Mouse (Mus musculus): ENCODE results near the gene Hdac7.

Hdac7 gene

DNA sequence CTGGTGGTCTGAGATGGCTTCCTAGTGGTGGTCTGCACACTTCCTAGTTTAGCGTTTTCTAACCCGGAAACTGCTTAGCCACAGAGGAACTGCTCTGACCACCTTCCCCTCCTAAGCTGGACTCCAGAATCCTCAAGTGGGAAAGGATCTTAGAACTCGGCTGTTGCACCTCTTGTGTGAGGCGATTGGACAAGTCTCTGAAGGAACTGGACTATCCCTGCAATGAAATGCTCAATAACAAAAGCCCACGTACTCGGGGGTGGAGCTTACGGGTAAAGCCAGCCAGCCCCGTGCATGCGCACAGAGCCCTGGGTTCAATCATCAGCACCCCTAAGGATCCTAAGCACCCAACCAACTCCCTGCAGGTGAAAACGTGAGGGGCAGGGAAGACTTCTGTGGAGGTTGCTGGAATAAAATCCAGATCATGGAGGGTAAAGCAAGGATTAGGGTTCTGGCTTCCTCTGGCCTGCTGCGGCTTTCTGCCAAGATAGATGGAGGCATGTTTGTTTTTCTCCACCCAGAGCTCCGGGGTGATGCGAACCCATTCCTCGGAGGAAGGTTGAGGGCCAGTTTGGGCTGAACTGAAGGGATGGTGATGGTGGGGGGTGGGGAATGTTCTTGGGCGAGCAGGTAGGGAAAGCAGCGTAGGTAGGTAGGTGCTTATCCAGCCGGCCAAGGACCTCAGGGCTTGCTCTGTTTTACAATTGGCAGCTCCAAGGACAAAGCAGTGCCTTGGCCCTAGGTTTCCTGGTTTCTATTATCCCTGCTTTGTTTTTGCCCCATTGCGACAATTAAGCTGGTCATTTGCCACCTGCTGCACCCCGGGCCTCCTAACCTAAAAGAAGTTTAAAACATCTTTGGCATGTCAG lies 56.3 kb downstream of the Hdac7 start:
- no peak for DNase-seq (ENCODE audit: low spot score)

DNA sequence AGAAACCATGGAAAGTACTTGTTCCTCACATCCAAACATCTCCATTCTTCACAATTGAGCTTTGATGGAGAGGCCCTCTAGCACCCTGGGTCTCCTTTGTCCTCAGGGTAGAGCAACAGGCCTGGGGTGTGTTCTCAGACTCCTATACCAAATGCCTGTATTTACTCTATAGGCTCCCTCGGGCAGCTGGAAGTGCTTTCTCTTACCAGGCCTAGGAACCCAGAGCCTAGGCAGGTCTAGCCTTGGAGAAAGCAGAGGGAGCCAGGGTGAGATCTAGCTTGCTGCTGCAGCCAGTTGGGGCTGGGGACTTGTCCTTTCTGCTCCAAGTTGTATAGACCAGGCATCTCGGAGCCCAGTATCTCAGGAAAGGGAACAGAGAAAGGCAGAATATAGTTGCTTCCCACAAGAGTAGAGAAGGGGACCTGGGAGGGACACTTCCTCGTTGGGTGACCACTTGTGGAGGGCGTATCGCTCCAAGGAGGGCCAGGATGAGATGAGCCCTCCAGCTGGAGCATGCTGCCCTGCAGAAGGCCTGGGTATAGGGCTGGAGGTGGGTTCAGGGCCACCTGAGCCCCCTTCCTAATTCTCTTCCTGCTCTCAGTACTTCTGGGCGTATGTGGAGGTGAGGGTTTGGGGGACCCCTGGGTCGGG lies 57.0 kb downstream of the Hdac7 start:
- no peak for DNase-seq (ENCODE audit: low spot score)

DNA sequence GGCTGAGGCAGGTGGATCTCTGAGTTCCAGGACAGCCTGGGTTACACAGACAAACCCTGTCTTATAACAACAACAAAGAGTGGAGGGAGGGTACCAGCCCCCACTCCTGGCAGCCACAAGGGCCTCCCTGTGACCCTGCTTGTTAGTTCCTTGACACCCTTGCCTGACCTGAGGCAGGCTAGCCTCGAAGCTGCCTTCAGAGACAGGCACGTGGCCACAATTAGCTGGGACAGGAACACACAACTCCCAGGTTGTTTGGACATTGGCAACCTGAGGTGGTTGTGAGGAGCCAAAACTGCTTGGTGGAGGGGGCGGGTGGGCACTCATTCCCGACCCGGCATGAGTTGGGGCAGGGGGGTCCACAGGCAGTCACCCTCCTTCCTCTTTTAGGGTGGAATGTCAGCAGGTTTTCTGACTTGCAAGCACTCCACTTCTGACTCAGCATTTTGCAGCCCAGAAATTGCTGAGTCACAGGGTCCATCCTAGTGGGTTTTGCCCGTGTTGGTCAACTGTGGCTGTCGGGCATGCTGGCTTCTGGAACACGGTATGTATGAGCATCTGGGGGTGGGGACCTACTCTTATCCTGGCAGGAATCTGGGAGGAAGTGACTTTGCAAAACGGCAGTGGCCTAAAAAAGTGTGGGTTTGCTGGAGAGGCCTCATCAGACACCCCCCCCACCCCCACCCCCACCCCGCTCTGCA lies 57.7 kb downstream of the Hdac7 start:
- DNase-seq (ENCODE audit: low spot score), result no peak

DNA sequence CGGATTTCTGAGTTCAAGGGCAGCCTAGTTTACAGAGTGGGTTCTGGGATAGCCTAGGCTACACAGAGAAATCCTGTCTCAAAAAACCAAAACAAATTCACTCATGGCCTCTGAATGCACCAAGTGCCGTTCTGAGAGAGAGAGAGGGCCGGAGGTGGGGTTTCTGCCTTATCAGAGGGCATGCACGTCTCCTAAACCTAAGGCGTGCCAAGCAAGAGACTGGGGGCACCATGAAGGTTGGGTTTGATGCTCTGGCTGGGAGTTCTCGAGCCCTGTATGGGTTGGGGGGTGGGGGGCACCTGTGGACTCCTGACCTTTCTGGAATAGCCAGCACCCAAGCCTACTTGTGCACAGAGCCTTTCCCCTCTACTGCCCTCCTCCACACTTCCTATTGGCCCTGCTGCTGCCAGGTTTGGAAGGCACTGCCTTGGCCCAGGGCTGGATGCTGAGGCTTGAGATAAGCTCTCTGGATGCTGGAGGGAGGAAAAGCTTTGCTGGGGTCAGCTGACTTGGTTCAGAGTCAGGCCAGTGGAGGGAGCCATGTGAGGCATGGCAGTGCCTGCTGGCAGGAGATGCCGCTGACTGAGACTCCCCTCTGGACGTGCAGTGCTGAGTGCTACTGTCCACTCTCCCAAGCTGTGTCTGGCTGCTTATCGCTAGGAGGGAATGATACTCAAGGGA lies 58.4 kb downstream of the Hdac7 start:
- no peak for DNase-seq (ENCODE audit: low spot score)

DNA sequence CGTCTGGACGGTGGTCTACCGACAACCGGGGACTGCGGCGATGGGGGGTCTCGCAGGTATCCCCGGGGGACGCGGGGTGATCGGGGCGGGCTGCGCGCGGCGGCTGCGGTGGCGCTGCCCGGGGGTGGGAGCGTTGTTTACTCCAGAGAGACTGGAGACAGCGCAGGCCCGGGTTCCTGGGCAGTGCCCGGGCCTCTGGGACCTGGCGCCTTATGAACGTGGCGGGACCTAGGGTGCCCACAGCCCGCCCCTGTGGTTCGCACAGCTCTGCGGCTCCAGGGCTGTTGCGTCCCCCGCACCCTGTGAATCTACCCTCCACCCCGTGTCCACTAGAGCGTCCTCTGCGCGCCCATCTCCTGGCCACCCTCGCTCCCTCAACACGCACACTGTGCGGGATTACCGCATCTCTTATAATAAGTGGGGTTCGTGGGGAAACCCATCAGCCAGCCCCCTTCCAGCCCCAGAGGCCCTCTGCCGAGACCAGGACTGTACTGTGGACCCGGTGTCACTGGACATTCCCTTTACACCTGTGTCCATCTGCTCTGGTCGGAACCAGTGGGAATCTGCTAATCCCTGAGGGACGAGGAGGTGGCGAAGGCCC lies 59.6 kb downstream of the Hdac7 start:
- DNase-seq (ENCODE audit: low spot score), result no peak

DNA sequence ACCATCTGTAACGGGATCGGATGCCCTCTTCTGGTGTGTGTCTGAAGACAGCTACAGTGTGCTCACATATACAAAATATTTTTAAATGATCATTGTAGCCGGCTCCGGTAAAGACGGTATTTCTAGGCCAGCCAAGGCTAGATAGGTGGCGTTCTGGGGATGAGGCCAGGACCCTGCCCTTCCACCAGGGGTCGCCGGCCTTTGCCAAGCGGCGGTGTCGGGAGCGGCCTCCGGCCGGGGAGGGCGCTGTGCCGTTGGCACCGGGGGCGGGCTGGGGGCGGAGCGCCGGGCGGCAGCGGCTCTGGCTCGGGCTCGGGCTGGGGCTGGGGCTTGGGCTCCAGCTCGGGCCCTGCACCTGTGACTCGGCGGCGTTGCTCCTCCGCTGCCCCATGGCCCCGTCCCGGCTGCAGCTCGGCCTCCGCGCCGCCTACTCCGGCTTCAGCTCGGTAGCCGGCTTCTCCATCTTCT lies 60.2 kb downstream of the Hdac7 start:
- DNase-seq (ENCODE audit: low spot score), result peak; percentile 92

DNA sequence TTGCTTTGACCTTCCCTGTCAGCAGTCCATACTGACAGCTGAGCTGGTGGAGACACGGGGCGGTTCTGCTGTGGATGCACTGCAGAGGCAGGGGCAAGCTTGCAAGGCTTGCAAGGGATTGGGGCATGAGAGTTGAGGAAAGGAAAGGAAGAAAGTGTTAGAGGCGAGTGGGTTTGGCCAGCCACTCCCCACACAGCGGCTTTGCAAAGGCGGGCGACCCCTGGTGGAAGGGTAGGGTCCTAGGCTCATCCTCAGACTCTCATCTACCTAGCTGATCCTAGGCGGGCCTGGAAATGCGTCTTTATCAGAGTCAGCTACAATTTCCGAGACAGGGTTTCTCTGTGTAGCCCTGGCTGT lies 61.6 kb downstream of the Hdac7 start:
- peak; percentile 88 for DNase-seq (ENCODE audit: low spot score)

DNA sequence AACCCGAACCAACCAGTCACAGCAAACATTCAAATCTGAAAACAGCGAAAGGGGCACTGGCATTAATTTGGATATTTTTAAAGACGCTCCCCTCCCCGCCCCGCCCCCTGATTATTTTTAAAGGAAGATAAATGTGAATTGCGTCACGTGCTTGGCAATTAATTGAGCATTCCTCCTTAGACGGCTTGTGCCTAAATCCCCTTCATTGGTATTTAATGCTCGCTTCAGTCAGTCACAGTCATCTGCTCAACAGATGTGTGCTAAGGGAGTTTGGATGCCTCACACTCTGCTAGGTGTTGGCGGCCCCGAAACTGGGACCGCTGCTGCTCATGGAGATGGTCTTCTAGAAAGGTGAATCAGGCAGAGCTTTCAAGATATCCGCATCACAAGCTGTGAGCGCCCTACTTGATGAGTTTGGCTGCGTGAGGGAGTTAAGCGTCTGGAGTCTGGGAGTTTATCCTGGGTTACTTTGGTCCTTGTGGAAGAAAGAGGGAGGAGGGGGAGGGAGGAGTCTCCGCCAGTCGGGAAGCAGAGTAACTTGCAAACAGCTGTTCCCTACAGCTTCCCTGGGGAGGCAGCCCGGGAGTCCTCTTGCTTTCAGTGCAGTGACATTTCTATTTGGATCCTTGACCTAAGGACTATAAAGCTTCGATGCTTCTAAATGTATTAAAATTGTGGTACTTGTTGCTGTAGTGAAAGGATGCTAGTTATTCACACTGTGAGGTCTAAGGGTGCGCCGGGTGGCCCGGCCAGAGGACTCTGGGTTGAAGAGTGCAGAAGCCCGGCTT lies 62.1 kb downstream of the Hdac7 start:
- no peak for DNase-seq (ENCODE audit: low spot score)

DNA sequence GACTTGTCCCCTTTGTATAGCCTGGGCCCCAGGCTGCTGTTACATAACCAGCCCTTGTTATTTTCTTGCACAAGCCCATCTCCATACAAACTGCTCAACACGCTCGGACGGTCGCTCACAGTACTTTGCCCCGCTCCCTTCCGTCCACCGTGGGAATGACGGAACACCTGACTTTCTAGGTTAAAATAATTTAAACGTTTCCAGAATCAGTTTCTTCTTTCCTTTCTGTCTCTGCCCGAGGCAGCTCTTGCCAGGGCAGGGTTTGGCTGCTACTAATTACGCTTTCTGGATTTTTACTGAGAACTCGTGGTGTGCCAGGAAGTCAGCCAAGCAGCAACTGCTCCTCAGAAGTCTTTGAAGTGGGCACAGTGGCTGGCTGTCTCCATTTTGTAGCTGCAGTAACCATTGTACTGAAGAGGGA lies 63.7 kb downstream of the Hdac7 start:
- no peak for DNase-seq (ENCODE audit: low spot score)

DNA sequence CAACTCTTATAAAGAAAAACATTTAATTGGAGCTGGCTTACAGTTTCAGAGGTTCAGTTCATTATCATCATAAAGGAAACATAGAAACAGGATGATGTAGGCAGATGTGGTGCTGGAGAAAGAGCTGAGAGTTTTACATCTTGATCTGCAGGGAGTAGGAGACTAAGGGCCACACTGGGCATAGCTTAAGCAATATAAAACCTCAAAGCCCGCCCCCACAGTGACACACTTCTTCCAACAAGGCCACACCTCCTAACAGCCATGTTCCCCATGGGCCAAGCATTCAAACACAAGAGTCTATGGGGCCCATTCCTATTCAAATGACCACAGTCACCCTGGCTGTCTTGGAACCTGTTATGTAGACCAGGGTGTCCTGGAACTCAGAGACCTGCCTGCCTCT lies 64.7 kb downstream of the Hdac7 start:
- DNase-seq (ENCODE audit: low spot score), result no peak

DNA sequence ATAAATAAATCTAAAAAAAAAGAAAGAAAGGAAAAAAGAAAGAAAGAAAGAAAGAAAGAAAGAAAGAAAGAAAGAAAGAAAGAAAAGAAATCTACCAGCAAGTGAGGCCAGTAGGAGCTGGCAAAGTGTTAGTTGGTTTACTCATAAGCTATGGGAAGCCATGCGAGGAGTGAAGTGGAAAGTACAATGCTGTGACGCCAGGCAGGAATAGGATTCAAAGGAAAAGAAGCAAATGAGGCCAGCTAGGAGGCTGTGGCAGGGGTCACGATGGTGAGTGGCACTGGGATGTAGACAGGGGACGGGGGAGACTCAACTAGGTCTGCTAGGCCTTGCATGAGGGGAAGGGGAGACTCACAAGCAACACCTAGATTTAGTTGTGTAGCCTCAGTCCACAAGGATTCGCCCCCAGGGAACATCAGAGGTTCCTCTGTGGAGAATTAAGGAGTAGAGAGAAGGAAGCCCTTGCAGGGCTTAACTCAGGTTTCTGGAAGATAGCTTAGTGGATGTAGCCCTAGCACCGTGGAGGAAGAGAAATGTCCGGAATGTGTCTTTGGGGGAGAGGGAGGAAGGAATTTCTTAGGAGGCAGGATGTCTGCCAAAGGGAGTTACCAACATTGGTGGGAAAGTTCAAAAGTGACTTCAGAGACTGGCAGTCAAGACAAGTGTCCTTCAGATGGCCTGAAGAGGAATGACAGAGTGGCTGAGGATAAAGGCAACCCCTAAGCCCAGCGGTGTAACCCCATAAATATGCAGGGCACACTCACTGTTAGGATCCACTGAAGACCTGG lies 65.8 kb downstream of the Hdac7 start, which contains the start of gene Slc48a1:
TSS of gene Slc48a1 (plus strand) at position 210 of the 788 bp plus-strand sequence.
- peak; percentile 68 for DNase-seq (ENCODE audit: low spot score)

DNA sequence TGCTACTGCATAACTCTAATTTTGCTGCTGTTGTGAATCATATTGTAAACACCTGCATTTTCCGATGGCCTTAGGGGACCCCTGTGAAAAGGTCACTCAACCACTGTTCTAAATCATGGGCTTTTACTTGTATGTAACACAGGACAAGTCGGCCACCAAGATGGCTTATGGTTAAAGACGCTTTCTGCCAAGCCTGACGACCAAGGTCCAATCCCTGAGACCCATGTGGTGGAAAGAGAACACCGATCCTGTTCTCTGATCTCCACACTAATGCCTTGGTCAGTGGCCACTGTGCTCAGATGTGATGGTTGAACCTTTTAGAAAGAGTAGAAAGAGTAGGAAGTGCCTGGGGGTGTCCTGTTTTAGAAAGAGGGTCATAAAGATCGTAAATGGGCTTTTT lies 67.4 kb downstream of the Hdac7 start:
- DNase-seq (ENCODE audit: low spot score), result no peak

DNA sequence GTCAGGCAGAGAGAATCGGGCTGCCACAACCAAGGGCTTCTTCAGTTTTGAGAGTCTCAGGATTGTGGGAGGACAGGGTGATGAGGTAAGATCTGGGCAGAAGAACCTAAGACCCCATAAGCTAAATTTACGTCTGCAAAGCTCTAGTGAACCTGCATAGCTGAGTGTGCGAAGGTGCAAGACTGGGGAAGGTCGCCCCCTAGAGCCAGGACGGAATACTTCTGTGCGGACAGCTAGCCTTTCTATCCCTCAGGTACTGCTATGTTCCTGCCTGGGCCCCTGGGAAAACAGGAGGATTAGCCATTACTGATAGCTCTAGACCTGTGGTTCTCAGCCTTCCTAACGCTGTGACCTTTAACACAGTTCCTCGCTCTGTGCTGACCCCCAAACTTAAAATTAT lies 67.8 kb downstream of the Hdac7 start:
- peak; percentile 86 for DNase-seq (ENCODE audit: low spot score)

DNA sequence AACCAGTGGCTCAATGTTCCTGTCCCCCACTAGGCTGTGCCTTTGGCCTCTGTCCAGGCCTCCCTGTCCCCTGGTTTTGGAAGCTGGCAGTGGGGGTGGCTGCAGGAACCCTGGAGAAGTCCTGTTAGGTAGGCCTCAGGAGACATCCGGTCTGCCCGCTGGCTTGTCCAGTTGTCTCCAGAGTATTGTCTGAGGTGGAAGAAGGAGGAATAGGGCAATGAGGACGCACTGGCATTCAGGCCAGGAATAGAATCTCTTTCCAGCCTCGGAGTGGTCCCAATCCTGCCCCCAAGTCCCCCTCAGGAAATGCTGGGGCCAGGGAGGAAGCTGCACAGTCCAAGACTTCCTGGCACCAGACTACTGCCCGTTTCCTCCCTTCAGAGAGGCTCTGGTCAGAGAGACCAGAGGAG lies 70.3 kb downstream of the Hdac7 start:
- DNase-seq (ENCODE audit: low spot score), result peak; percentile 65

DNA sequence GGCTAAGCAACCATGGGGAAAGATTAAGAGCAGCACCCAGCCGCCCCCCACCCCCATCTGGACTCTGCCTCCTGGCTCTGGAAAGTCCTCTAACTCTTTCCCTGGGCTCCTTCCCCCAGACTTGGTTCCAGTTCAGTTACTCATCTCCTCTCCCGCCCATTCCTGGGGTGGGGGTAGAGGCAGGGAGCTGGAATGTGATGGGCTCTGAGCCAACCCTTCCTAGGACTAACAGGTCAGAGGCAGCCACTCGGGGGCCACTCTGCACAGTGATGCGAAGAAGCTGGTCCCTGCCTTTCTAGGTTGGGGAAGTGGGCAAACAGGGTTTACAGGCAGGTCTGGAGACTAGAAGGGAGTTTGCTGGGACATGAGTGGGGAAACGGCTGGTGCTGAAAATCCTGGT lies 71.2 kb downstream of the Hdac7 start:
- DNase-seq (ENCODE audit: low spot score), result peak; percentile 91

DNA sequence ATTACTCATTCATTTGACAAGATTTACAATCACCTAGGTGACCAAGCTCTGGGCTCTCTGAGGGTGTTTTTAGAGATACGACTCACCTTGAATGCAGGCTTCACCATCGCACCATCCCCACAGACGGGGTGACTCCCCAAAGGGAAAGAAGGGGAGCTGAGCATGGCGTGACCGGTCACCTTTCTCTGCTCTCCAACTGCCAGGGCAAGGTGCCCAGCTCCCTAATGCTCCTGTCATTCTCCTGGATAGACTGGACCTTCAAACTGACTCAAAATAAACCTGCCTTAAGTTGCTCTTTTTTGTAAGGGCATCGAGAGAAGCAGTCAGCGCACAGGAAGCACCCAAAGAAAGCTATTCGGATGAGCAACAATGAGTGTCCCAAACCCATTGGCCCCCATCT lies 74.0 kb downstream of the Hdac7 start:
- DNase-seq (ENCODE audit: low spot score), result no peak

DNA sequence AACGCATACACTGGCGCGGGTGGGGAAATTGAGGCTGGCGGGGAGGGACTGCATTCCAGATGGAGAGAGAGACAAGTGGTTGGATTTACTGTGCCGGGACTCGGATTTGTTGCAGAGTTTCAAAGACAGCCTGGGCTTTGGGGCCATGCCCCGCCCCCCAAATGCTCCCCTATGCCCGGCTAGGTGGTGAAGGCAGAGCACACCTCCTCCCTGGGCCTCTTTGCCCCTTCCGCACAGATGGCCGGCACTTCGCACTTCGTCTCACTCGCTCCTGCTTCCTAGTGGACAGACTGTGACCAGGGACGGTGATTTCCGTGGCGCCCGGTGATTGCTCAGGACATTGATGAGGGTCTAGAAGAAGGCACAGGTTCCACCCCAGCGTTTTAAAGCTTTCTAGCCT lies 76.1 kb downstream of the Hdac7 start:
- DNase-seq (ENCODE audit: low spot score), result peak; percentile 61

DNA sequence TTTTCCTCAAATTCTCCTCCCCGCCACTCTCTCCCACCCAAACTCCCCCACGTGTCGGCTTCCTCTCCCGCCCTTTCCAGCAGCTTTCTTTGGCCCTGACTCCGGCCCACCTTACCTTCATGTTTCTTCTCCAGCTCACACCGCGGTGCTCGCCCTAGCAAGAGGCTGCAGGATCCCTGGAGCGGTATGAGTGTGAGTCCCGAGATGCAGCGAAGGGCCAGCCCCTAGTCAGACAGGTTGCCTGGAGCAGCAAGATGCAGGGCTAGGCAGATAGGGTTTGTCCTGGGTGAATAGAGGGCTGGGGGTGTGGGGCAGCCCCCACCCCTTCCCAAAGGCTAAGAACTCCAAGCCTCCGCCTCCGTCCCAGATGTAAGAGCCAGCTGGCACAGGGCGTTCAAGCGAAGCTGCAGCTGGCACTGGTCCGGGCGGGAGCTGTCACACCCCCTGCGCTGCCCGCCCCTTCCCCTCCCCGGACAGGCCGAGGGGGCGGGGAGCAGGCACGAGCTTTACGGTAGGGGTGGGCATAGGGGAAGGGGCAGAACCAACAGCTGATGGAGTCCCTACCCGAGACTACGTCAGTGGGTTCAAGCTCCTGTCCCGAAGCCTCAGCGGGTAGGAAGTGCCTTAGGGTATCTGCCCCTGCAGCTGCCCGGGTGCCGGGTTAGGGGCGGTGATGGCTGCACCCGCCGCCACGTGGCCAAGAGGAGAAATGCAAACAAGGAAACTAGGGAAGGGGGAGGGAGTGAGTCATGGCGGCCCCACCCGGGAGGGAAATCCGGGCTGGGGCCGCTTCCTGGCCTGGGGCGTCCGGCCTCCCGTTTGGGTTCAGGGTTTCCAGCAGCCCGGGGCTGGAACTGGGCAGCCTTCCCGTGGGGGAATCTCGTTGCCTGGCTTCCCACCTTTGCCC lies 76.8 kb downstream of the Hdac7 start, which contains the start of gene Rapgef3:
TSS of gene Rapgef3 (minus strand) at position 693 of the 907 bp plus-strand sequence.
- DNase-seq (ENCODE audit: low spot score), result peak; percentile 93
